Mouse (Mus musculus) midbrain, embryonic 13.5 days (tissue): ENCODE measurements around the gene Tmem108. TPM values are rescaled to one million over a fixed set of nuclear protein-coding genes. Genes with fewer than 3 reads are reported as not detected.
A peak's percentile ranks its signal among the peaks of the same experiment; 100 is the strongest.

Experiments used
- ATAC-seq: fragments of 200-750 bp; cut with Nextera tagmentation; 2 replicates; pipeline ENCODE4 v1.8.0; 2017; ENCODE audit warnings: mild to moderate bottlenecking, moderate TSS enrichment, moderate library complexity
- H3K27ac ChIP-seq: fragments of 300-500 bp; sonication (generic); 2 replicates; pipeline ENCODE4 v1.5.1; 2015; ENCODE audit warnings: inconsistent platforms, mild to moderate bottlenecking, moderate library complexity
- H3K27me3 ChIP-seq: fragments of 300-500 bp; sonication (generic); 2 replicates; pipeline ENCODE4 v1.6.1; 2015; ENCODE audit warnings: mild to moderate bottlenecking, inconsistent platforms
- H3K36me3 ChIP-seq: fragments of 300-500 bp; sonication (generic); 2 replicates; pipeline ENCODE4 v1.6.1; 2015; ENCODE audit warnings: mild to moderate bottlenecking, inconsistent platforms
- H3K4me1 ChIP-seq: fragments of 300-500 bp; sonication (generic); replicated peaks from 2 replicates; pipeline ENCODE4 v1.6.1; 2015; ENCODE audit warnings: inconsistent platforms
- H3K4me2 ChIP-seq: fragments of 300-500 bp; sonication (generic); replicated peaks from 2 replicates; pipeline ENCODE4 v1.6.1; 2015; ENCODE audit warnings: moderate library complexity, mild to moderate bottlenecking, inconsistent platforms
- H3K4me3 ChIP-seq: fragments of 300-500 bp; sonication (generic); replicated peaks from 2 replicates; pipeline ENCODE4 v1.5.1; 2015; ENCODE audit warnings: mild to moderate bottlenecking, inconsistent platforms
- H3K9ac ChIP-seq: fragments of 300-500 bp; sonication (generic); replicated peaks from 2 replicates; pipeline ENCODE4 v1.6.1; 2015; ENCODE audit warnings: mild to moderate bottlenecking, inconsistent platforms
- H3K9me3 ChIP-seq: fragments of 300-500 bp; sonication (generic); 2 replicates; pipeline ENCODE4 v1.6.1; 2016; ENCODE audit warnings: mild to moderate bottlenecking, inconsistent platforms
- WGBS: fragments of 180-500 bp; shearing (Covaris S2); methylation state at CpG from one replicate; pipeline ENCODE4 v1.1.7; 2015; 5-methylcytosine and 5-hydroxymethylcytosine counted together
- polyA plus RNA-seq: library from polyadenylated mRNA; unstranded; fragments of >200 nt; fragmentation: Nextera tagmentation; extraction: Ambion mirVana; gene quantifications from 2 replicates; pipeline ENCODE4 v1.2.1, GENCODE M21; 2015

Tmem108 gene
- polyA plus RNA-seq, 1 experiment from 2014 or later = 23.4 TPM

GRCm38 (mm10) chr9:103577731-103578130, 183.9 kb downstream of the Tmem108 start:
- Histone ChIP-seq H3K27me3 (0 out of 2 replicates have a peak, but pooled peaks cover 7% of the 10 kb centered on the region), H3K9me3 (no peaks in the 10 kb centered on the region), H3K27ac (no peak overlapping the region), H3K4me2 (no peak overlapping the region), H3K36me3 (no peaks in the 10 kb centered on the region; the same call in 1 of the 2 replicates), H3K4me3 (no peak overlapping the region), H3K4me1 (peaks cover 23% of the 10 kb centered on the region), H3K9ac (no peak overlapping the region)
- 69% methylated on average over 4 of the region's 4 CpGs for WGBS
- ATAC-seq = no peak

GRCm38 (mm10) chr9:103577181-103577580, 184.5 kb downstream of the Tmem108 start:
- Histone ChIP-seq H3K4me2 (no peak overlapping the region), H3K27ac (no peak overlapping the region), H3K9ac (no peak overlapping the region), H3K4me1 (peaks cover 23% of the 10 kb centered on the region), H3K9me3 (no peaks in the 10 kb centered on the region), H3K27me3 (0 out of 2 replicates have a peak, but pooled peaks cover 7% of the 10 kb centered on the region), H3K4me3 (no peak overlapping the region), H3K36me3 (no peaks in the 10 kb centered on the region; the same call in 1 of the 2 replicates)
- no peak for ATAC-seq
- WGBS = 87% methylated on average over 5 of the region's 5 CpGs

- no peaks in the 10 kb centered on the region; the same call in 1 of the 2 replicates for H3K36me3 ChIP-seq
- no peak overlapping the region for H3K4me3 ChIP-seq
- no peak overlapping the region for H3K4me2 ChIP-seq
- H3K4me1 ChIP-seq = peaks cover 23% of the 10 kb centered on the region
- WGBS = 92% methylated on average over 5 of the region's 5 CpGs
- no peak overlapping the region for H3K9ac ChIP-seq
- H3K9me3 ChIP-seq = no peaks in the 10 kb centered on the region
- H3K27me3 ChIP-seq = 0 out of 2 replicates have a peak, but pooled peaks cover 11% of the 10 kb centered on the region
- no peak overlapping the region for H3K27ac ChIP-seq
- ATAC-seq = no peak
Observed at GRCm38 (mm10) chr9:103575901-103576300, 185.7 kb downstream of the Tmem108 start.

- WGBS = 1% methylated on average over 5 of the region's 5 CpGs
- no peak overlapping the region for H3K4me3 ChIP-seq
- peak overlapping the region; percentile 70 for H3K27ac ChIP-seq
- no peaks in the 10 kb centered on the region for H3K9me3 ChIP-seq
- H3K36me3 ChIP-seq = no peaks in the 10 kb centered on the region
- peak; percentile 79 for ATAC-seq
- H3K9ac ChIP-seq = no peak overlapping the region
- no peak overlapping the region for H3K4me2 ChIP-seq
- peaks cover 16% of the 10 kb centered on the region for H3K27me3 ChIP-seq
- H3K4me1 ChIP-seq = peaks cover 40% of the 10 kb centered on the region
Observed at GRCm38 (mm10) chr9:103573994-103574750, 187.5 kb downstream of the Tmem108 start.

- Histone ChIP-seq H3K27me3 (peaks cover 34% of the 10 kb centered on the region), H3K9ac (no peak overlapping the region), H3K4me2 (no peak overlapping the region), H3K9me3 (no peaks in the 10 kb centered on the region), H3K4me1 (peaks cover 40% of the 10 kb centered on the region), H3K27ac (peak overlapping the region; percentile 52), H3K4me3 (no peak overlapping the region), H3K36me3 (no peaks in the 10 kb centered on the region)
- 45% methylated on average over 14 of the region's 14 CpGs for WGBS
- peak; percentile 43; the same call in 1 of the 2 replicates for ATAC-seq
Observed at GRCm38 (mm10) chr9:103570158-103570741, 191.4 kb downstream of the Tmem108 start.

GRCm38 (mm10) chr9:103568983-103569382, 192.7 kb downstream of the Tmem108 start:
- WGBS = 93% methylated on average over 9 of the region's 9 CpGs
- no peak for ATAC-seq
- H3K27me3 ChIP-seq = peaks cover 35% of the 10 kb centered on the region

GRCm38 (mm10) chr9:103565186-103565585, 196.5 kb downstream of the Tmem108 start:
- Histone ChIP-seq H3K36me3 (no peaks in the 10 kb centered on the region), H3K9me3 (no peaks in the 10 kb centered on the region; the same call in 1 of the 2 replicates), H3K9ac (no peak overlapping the region), H3K4me2 (no peak overlapping the region), H3K27ac (no peak overlapping the region), H3K4me3 (no peak overlapping the region), H3K4me1 (peaks cover 34% of the 10 kb centered on the region), H3K27me3 (peaks cover 38% of the 10 kb centered on the region)
- no peak for ATAC-seq
- 94% methylated on average over 9 of the region's 9 CpGs for WGBS

More at GRCm38 (mm10) chr9:103568983-103569382, 192.7 kb downstream of the Tmem108 start:
- H3K4me3 ChIP-seq = no peak overlapping the region
- H3K9me3 ChIP-seq = no peaks in the 10 kb centered on the region
- H3K9ac ChIP-seq = no peak overlapping the region
- H3K4me1 ChIP-seq = peaks cover 36% of the 10 kb centered on the region
- no peak overlapping the region for H3K4me2 ChIP-seq
- no peak overlapping the region for H3K27ac ChIP-seq
- H3K36me3 ChIP-seq = no peaks in the 10 kb centered on the region

GRCm38 (mm10) chr9:103563864-103564610, 197.6 kb downstream of the Tmem108 start:
- H3K27ac ChIP-seq = no peak overlapping the region
- WGBS = 20% methylated on average over 10 of the region's 10 CpGs

GRCm38 (mm10) chr9:103562063-103562462, 199.6 kb downstream of the Tmem108 start:
- no peak overlapping the region for H3K9ac ChIP-seq
- no peaks in the 10 kb centered on the region; the same call in 1 of the 2 replicates for H3K9me3 ChIP-seq
- no peak for ATAC-seq
- H3K36me3 ChIP-seq = no peaks in the 10 kb centered on the region
- no peak overlapping the region for H3K4me2 ChIP-seq
- 89% methylated on average over 1 of the region's 1 CpGs for WGBS
- H3K4me1 ChIP-seq = peaks cover 41% of the 10 kb centered on the region
- no peak overlapping the region for H3K4me3 ChIP-seq
- H3K27me3 ChIP-seq = peaks cover 33% of the 10 kb centered on the region
- no peak overlapping the region for H3K27ac ChIP-seq

More at GRCm38 (mm10) chr9:103563864-103564610, 197.6 kb downstream of the Tmem108 start:
- Histone ChIP-seq H3K27me3 (peaks cover 37% of the 10 kb centered on the region), H3K4me3 (no peak overlapping the region), H3K9me3 (no peaks in the 10 kb centered on the region; the same call in 1 of the 2 replicates), H3K36me3 (no peaks in the 10 kb centered on the region), H3K4me2 (no peak overlapping the region), H3K4me1 (peaks cover 33% of the 10 kb centered on the region), H3K9ac (no peak overlapping the region)
- ATAC-seq = peak; percentile 68

GRCm38 (mm10) chr9:103558741-103559140, 202.9 kb downstream of the Tmem108 start:
- Histone ChIP-seq H3K27ac (peak overlapping the region; percentile 32; the same call in 1 of the 2 replicates), H3K9ac (no peak overlapping the region), H3K4me3 (no peak overlapping the region), H3K27me3 (peaks cover 58% of the 10 kb centered on the region), H3K9me3 (no peaks in the 10 kb centered on the region; the same call in 1 of the 2 replicates), H3K36me3 (no peaks in the 10 kb centered on the region), H3K4me1 (peaks cover 42% of the 10 kb centered on the region), H3K4me2 (no peak overlapping the region)
- peak; percentile 79 for ATAC-seq
- 43% methylated on average over 6 of the region's 6 CpGs for WGBS

- H3K9ac ChIP-seq = no peak overlapping the region
- no peak overlapping the region for H3K27ac ChIP-seq
- H3K4me3 ChIP-seq = no peak overlapping the region
- H3K36me3 ChIP-seq = no peaks in the 10 kb centered on the region
- H3K9me3 ChIP-seq = no peaks in the 10 kb centered on the region; the same call in 1 of the 2 replicates
- no peak for ATAC-seq
- peaks cover 63% of the 10 kb centered on the region for H3K27me3 ChIP-seq
- no peak overlapping the region for H3K4me2 ChIP-seq
- peaks cover 37% of the 10 kb centered on the region for H3K4me1 ChIP-seq
- WGBS = 81% methylated on average over 7 of the region's 7 CpGs
Observed at GRCm38 (mm10) chr9:103558240-103558639, 203.4 kb downstream of the Tmem108 start.
